Mouse (Mus musculus) E14TG2a.4 (cell line): Measurements from ENCODE around the gene Npcd.

Experiments
- CTCF ChIP-seq: conservative IDR thresholded peaks from 2 replicates; pipeline ENCODE4 v1.5.1; 2014; ENCODE audit warnings: low read length
- POU5F1 ChIP-seq: IDR thresholded peaks from 2 replicates; pipeline ENCODE4 v1.6.1; 2014; ENCODE audit warnings: low read length, borderline replicate concordance

DNA sequence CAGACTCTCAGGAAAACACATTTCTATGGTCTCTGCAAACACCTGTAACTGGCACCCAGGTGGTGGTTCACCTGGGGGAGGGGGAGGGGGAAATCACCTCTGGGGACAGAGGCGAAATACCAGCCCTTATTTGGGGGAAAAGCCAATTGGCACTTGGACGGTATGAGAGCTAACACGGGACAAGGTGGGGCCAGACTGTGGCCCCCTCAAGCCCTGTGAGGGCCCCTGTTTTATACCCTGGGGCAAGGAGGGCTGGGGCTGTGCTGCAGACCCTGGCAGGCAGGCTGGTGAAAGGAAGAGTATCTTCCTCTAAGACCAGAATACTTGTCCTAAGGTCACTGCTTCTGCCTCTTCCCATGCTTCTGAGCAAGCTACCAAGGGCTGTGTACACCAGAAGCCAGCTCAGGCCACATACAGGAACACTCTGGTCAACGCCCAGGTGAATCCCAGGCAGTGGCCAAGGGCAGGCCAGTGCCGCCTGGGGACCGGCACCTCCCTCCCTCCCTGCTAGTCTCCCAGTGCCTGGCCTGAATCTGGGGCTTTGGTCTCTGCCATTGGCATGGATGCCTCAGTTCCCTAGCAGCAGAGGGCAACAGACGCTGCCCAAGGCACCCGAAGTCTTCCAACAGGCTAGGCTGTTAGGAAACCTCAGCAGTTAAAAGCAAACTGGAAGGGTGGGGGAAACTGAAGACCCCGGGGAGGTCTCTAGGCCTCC is 7.7 kb downstream of the Npcd start:
- TF ChIP-seq CTCF (no peak), POU5F1 (no peak)
